Mouse (Mus musculus) CH12F3 (cell line): ENCODE measurements around the gene Acnat2.
"Not testable (repeated sequence)": the region's sequence is repeated elsewhere in the genome, so short reads cannot be mapped to it uniquely, and the experiment has no call there.

Experiments used
- in situ Hi-C: fragments of 300-500 bp; cut with MboI; formaldehyde crosslinking; loops from 2 replicates; pipeline ENCODE4 v1.14.3; 2020; ENCODE audit warnings: low sequenced_read_pairs

The Acnat2 gene

DNA sequence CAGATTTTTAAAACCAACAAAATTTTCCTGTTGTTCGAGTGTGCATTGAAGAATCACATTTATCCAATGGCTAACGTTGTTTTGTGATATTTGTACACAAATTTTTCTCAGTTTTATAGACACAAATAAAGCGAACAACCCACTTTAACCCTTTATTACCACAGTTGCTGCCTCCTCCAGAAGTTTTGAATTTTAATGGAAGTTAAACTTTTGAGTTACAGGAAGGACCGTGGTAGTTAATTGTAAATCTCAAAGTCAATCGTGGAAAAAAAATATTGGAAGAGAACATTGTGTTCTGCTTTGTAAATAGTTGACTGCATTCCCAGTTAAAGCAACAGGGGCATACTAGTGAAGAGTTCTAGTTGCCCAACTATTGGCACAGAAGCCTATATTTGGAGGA is at the start of gene Acnat2:
Acnat2 (minus strand) TSS at position 195 of the 400 bp plus-strand sequence.
- in situ Hi-C loops: not testable (repeated sequence)

DNA sequence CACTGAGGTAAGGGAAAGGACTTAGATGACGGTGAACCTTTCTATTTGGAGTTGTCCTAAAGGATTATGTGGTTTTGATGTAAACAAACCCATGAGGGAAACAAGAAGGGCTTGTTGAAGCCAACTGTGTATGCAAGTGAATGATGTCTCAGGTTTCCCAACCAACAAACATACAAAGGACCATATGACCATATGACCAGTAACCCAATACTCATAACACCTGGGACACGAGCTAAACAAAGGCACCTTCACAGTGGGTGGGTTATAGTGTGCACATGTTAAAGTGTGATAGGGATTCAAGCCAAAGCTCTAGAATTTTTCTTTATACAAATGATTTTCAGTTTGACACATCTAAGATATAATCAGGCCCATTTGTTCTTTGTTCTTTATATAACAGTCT is 48.2 kb upstream of the Acnat2 start:
- in situ Hi-C loops: no loop called here

DNA sequence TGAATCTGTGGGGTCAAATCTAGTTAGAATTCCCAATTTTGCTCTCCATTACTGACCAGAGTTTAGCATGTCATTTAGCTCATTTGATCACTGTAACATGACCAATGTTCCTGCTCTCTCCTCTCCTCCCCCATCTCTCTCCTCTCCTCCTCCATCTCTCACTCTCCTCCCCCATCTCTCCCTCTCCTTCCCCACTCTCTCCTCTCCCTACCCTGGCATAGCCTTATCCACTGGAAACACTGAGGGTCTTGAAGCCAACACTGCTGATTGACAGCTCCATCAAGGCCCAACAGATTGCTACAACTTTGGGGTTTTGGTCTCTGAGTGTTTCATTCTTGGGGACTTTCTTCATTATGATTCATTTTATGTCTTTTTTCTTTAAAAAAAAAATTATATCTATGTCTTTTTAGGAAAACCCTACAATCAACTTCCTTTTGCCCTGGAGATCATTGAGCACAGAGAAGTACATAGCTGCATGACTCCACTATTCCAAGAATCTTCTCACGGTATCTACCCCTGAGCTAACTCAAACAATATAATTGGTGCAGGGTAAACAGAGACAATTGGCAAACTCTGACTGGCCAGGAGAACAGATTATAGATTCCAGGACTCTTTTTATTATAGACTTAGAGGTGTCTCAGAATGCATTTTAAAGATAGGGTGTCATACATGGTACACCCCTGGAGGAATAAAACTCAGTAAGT is 44.0 kb upstream of the Acnat2 start:
- in situ Hi-C loops: no loop called here

DNA sequence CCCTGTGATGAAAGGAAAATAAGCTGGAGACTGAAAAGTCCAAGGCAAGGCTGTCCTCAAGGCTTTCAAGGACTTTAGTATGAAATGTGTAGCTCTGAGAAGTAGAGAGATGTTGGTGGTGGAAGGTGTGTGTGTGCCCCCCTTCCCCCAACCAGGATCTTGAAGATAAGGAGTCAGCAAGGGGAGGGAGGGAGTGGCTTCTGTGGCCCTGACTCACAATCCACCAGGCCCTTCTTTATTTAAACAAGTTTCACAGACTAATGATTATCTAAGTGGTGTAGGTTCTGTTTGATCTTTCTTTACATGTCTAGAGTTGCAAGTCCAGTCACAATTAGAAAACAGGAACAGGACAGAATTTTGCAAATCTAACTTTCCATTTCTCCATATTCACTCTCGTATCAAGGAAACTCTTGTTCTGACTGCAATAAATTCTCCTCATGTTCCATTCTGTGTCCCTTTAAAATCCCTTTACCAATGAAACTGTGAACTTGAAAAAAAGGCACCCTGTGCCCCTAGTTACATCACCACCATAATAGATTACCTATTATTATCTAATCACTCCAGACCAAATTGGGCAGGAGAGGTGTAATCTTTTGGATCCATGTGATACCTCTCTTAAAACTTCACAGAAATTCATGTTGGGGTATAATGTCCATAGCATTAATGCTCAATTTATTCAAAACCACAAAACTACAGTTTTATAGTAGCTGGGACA is 43.3 kb upstream of the Acnat2 start:
- in situ Hi-C loops: not testable (repeated sequence)

DNA sequence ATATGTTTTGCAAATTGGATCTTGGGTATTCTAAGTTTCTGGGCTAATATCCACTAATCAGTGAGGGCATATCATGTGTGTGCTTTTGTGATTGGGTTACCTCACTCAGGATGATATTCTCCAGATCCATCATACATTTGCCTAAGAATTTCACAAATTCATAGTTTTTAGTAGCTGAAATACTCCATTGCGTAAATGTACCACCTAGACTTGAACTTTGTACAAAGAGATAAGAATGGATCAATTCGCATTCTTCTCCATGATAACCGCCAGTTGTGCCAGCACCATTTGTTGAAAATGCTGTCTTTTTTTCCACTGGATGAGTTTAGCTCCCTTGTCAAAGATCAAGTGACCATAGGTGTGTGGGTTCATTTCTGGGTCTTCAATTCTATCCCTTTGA is 29.0 kb upstream of the Acnat2 start:
- in situ Hi-C loops: not testable (repeated sequence)

DNA sequence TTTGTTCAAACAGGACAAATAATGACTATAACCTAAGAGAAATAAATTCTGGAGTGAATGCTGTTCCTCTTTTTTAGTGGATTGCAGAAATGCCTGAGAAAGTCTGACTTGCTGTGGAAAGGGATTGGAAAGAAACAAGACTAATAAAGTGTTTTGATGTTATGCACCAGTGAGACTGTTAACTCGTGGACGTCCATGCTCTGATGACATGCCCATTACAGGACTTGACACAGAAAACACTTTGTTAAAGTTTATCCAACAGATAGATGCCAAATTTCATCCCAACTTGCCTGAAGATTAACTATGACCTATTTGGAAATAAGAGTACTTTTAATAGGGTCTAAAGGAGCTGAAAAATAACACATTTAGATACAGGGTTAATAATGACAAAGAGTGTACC is 2.2 kb upstream of the Acnat2 start:
- in situ Hi-C loops: not testable (repeated sequence)

DNA sequence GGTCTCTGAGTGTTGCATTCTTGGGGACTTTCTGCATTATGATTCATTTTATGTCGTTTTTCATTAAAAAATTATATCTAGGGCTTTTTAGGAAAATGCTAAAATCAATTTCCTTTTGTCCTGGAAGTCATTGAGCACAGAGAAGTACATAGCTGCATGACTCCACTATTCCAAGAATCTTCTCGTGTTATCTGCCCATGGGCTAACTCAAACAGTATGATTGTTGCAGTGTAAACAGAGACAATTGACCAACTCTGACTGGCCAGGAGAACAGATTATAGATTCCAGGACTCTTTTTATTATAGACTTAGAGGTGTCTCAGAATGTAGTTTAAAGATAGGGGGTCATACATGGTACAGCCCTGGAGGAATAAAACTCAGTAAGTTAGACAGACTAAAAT is 21.1 kb downstream of the Acnat2 start:
- in situ Hi-C loops: no loop called here

DNA sequence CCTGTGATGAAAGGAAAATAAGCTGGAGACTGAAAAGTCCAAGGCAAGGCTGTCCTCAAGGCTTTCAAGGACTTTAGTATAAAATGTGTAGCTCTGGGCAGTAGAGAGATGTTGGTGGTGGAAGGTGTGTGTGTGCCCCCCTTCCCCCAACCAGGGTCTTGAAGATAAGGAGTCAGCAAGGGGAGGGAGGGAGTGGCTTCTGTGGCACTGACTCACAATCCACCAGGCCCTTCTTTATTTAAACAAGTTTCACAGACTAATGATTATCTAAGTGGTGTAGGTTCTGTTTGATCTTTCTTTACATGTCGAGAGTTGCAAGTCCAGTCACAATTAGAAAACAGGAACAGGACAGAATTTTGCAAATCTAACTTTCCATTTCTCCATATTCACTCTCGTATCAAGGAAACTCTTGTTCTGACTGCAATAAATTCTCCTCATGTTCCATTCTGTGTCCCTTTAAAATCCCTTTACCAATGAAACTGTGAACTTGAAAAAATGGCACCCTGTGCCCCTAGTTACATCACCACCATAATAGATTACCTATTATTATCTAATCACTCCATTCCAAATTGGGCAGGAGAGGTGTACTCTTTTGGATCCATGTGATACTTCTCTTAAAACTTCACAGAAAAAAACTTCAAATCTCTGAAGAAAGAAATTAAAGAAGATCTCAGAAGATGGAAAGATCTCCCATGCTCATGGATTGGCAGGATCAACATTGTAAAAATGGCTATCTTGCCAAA is 24.2 kb downstream of the Acnat2 start:
- in situ Hi-C loops: not testable (repeated sequence)

DNA sequence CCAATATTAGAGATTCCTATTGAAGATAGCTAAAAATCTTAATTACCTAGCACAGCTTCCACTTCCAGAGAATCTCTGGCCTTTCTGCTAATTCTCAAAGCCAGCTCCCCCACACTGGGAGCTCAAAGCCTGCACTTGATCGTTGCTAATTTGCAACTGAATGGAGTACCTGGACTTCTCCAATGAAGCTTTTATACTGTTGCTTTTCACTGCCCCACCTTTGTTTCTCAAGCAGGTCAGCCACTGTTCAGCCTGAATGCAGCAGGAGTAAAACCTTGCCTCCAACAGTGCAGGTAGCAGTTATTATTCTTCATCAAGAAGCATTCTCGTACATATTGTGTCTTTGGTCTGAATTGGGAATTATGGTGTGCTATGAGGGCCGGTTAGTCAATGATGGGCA is 39.9 kb downstream of the Acnat2 start:
- in situ Hi-C loops: not testable (repeated sequence)

DNA sequence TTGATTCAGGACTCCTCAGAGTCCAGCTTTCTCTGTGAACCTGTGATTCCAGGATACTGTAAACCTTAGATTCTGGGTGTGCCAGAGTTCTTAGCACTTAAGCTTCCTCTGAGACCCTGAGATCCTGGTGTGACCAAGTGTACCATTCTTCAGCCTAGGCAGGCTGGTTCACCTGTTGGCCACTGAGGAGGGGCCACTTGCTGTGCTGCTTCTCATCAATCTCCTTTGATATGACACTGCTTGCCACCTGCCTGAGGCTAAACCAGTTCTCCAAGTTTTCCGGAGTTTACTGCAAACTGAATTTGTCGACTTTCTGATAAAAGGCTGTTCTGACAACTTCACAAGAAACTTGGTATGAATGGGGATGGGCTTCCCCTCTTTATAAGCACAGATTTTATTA is 50.9 kb downstream of the Acnat2 start:
- in situ Hi-C loops: no loop called here

DNA sequence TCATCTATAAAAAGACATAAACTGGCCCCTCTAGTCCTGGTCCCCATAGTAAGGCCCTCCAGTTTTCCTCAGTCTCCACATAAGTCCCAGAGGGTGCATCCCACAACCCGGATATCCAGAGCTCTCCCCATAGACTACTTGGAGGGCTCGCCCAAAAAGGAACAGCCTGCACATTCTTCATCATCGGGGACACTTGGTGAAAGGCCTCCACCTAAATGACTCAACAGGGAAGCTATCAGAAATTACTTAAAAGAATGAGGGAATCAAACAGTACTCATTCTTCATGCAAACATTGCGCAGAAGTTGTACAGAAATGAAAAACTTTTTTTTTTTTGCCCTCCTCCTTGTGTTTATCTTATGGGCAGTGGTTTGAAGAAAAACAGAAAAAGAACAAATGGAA is 57.5 kb downstream of the Acnat2 start:
- in situ Hi-C loops: no loop called here

DNA sequence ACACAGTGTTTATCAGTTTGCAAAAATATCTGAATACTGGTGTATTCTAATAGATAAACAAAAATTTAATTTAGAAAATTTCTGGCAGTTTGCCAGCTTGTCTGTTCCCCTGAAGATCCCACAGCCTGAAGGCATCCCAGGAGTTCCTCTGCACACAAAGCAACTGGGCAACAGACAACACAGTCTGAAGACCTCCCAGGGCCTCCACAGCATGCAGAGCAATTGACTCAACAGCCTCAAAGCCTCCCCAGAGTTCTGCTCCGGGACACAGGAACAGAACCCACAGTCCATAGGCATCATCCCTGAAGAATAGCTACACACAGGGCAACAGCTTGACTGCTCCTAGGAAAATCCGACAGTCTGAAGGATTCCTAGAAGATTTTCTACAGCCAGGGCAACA is 59.3 kb downstream of the Acnat2 start:
- in situ Hi-C loops: no loop called here

DNA sequence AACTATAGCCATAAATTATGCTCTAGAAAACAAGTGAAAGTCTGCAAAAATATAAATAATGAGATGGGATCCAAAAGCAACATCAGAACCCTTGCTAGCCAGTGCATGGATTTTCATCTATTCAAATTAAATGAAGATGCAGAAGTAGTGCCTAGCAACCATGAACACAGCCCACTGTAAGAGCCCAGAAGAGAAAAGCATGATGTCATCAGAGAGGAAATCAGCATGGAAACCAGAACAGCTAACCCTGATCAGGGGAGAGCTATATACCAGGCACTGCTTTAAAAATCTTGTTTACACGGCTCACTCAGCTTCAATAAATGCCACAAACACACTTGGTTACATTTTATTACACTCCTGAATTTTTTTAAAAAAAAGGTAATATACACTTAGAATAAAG is 60.0 kb downstream of the Acnat2 start:
- in situ Hi-C loops: not testable (repeated sequence)

DNA sequence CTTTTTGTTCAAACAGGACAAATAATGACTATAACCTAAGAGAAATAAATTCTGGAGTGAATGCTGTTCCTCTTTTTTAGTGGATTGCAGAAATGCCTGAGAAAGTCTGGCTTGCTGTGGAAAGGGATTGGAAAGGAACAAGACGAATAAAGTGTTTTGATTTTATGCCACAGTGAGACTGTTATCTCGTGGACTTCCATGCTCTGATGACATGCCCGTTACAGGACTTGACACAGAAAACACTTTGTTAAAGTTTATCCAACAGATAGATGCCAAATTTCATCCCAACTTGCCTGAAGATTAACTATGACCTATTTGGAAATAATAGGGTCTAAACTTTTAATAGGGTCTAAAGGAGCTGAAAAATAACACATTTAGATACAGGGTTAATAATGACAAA is 67.9 kb downstream of the Acnat2 start:
- in situ Hi-C loops: not testable (repeated sequence)

DNA sequence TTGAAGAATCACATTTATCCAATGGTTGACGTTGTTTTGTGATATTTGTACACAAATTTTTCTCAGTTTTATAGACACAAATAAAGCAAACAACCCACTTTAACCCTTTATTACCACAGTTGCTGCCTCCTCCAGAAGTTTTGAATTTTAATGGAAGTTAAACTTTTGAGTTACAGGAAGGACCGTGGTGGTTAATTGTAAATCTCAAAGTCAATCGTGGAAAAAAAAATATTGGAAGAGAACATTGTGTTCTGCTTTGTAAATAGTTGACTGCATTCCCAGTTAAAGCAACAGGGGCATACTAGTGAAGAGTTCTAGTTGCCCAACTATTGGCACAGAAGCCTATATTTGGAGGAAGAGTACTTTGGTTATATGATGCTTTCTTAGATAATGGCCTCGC is 70.0 kb downstream of the Acnat2 start:
- in situ Hi-C loops: not testable (repeated sequence)
